Mouse (Mus musculus) lung, adult 2 months (tissue): Measurements from ENCODE around the gene Naxd.

ENCODE experiments used
- CTCF ChIP-seq: fragments of 200-500 bp; IDR thresholded peaks from 2 replicates; pipeline ENCODE4 v1.5.1; 2011; ENCODE audit warnings: mild to moderate bottlenecking, low read length, control low read depth; ENCODE audit not compliant: insufficient read depth
- POLR2A ChIP-seq: fragments of 200-500 bp; IDR thresholded peaks from 2 replicates; pipeline ENCODE4 v1.6.1; 2011; ENCODE audit warnings: low read depth, mild to moderate bottlenecking, control low read depth, low read length, borderline replicate concordance; ENCODE audit errors: extremely low read depth

GRCm38 (mm10) chr8:11463889-11464706, 33.2 kb upstream of the Naxd start:
- TF ChIP-seq CTCF (no peak), POLR2A (no peak)
